Mouse (Mus musculus): ENCODE measurements around the gene Nsmce4a. TPM values are rescaled to one million over a fixed set of nuclear protein-coding genes. Genes with fewer than 3 reads are reported as not detected.

Nsmce4a gene
- polyA plus RNA-seq, 1 experiment = 72.1 TPM

- 56% methylated on average over 3 of the region's 3 CpGs for WGBS
- DNase-seq = no peak
- Histone ChIP-seq H3K4me1 (replicated peaks; ENCODE audit: control insufficient read depth, insufficient read depth, low read length) (peaks cover 3% of the 10 kb centered on the region; the same call in 1 of the 2 replicates), H3K27me3 (ENCODE audit: control insufficient read depth, insufficient read depth, low read length) (no peaks in the 10 kb centered on the region), H3K27ac (ENCODE audit: control insufficient read depth, insufficient read depth, low read length) (no peak overlapping the region; the same call in 1 of the 2 replicates), H3K4me3 (ENCODE audit: control insufficient read depth, insufficient read depth, low read length) (no peak overlapping the region), H3K36me3 (ENCODE audit: control insufficient read depth, insufficient read depth, low read length) (peaks cover 18% of the 10 kb centered on the region)
- TF ChIP-seq CTCF (IDR thresholded peaks at IDR 0.05; ENCODE audit: borderline replicate concordance, control insufficient read depth, extremely low read depth, insufficient read depth, low read length, poor library complexity) (no peak), POLR2A (IDR thresholded peaks at IDR 0.05; ENCODE audit: control insufficient read depth, extremely low read depth, insufficient read depth, low read length, poor library complexity) (no peak)
Measured at GRCm38 (mm10) chr7:130545893-130546292, 27.0 kb downstream of the Nsmce4a start.

GRCm38 (mm10) chr7:130545401-130545800, 27.5 kb downstream of the Nsmce4a start:
- Histone ChIP-seq H3K36me3 (ENCODE audit: control insufficient read depth, insufficient read depth, low read length) (peaks cover 22% of the 10 kb centered on the region), H3K27ac (ENCODE audit: control insufficient read depth, insufficient read depth, low read length) (no peak overlapping the region), H3K4me3 (ENCODE audit: control insufficient read depth, insufficient read depth, low read length) (no peak overlapping the region), H3K4me1 (replicated peaks; ENCODE audit: control insufficient read depth, insufficient read depth, low read length) (peaks cover 3% of the 10 kb centered on the region; the same call in 1 of the 2 replicates), H3K27me3 (ENCODE audit: control insufficient read depth, insufficient read depth, low read length) (no peaks in the 10 kb centered on the region)
- 92% methylated on average over 5 of the region's 5 CpGs for WGBS
- no peak for DNase-seq
- TF ChIP-seq POLR2A (IDR thresholded peaks at IDR 0.05; ENCODE audit: control insufficient read depth, extremely low read depth, insufficient read depth, low read length, poor library complexity) (no peak), CTCF (IDR thresholded peaks at IDR 0.05; ENCODE audit: borderline replicate concordance, control insufficient read depth, extremely low read depth, insufficient read depth, low read length, poor library complexity) (no peak)

GRCm38 (mm10) chr7:130543181-130543580, 29.7 kb downstream of the Nsmce4a start:
- Histone ChIP-seq H3K36me3 (ENCODE audit: control insufficient read depth, insufficient read depth, low read length) (peaks cover 44% of the 10 kb centered on the region), H3K4me3 (ENCODE audit: control insufficient read depth, insufficient read depth, low read length) (no peak overlapping the region), H3K27ac (ENCODE audit: control insufficient read depth, insufficient read depth, low read length) (no peak overlapping the region), H3K27me3 (ENCODE audit: control insufficient read depth, insufficient read depth, low read length) (no peaks in the 10 kb centered on the region), H3K4me1 (replicated peaks; ENCODE audit: control insufficient read depth, insufficient read depth, low read length) (peaks cover 3% of the 10 kb centered on the region; the same call in 1 of the 2 replicates)
- DNase-seq = no peak
- no peak for TF ChIP-seq POLR2A (IDR thresholded peaks at IDR 0.05; ENCODE audit: control insufficient read depth, extremely low read depth, insufficient read depth, low read length, poor library complexity)
- TF ChIP-seq CTCF (IDR thresholded peaks at IDR 0.05; ENCODE audit: borderline replicate concordance, control insufficient read depth, extremely low read depth, insufficient read depth, low read length, poor library complexity) = no peak
- WGBS = 97% methylated on average over 4 of the region's 4 CpGs

- H3K4me1 ChIP-seq (replicated peaks; ENCODE audit: control insufficient read depth, insufficient read depth, low read length) = no peaks in the 10 kb centered on the region
- H3K27me3 ChIP-seq (ENCODE audit: control insufficient read depth, insufficient read depth, low read length) = no peaks in the 10 kb centered on the region
- no peak overlapping the region for H3K4me3 ChIP-seq (ENCODE audit: control insufficient read depth, insufficient read depth, low read length)
- WGBS = 96% methylated on average over 7 of the region's 7 CpGs
- no peak overlapping the region for H3K27ac ChIP-seq (ENCODE audit: control insufficient read depth, insufficient read depth, low read length)
- peaks cover 56% of the 10 kb centered on the region for H3K36me3 ChIP-seq (ENCODE audit: control insufficient read depth, insufficient read depth, low read length)
- DNase-seq = no peak
- TF ChIP-seq CTCF (IDR thresholded peaks at IDR 0.05; ENCODE audit: borderline replicate concordance, control insufficient read depth, extremely low read depth, insufficient read depth, low read length, poor library complexity) (no peak), POLR2A (IDR thresholded peaks at IDR 0.05; ENCODE audit: control insufficient read depth, extremely low read depth, insufficient read depth, low read length, poor library complexity) (no peak)
Measured at GRCm38 (mm10) chr7:130540176-130540575, 32.7 kb downstream of the Nsmce4a start.

GRCm38 (mm10) chr7:130537068-130537467, 35.9 kb downstream of the Nsmce4a start:
- no peak for DNase-seq
- no peaks in the 10 kb centered on the region for H3K4me1 ChIP-seq (replicated peaks; ENCODE audit: control insufficient read depth, insufficient read depth, low read length)
- no peak overlapping the region for H3K4me3 ChIP-seq (ENCODE audit: control insufficient read depth, insufficient read depth, low read length)
- peaks cover 62% of the 10 kb centered on the region for H3K36me3 ChIP-seq (ENCODE audit: control insufficient read depth, insufficient read depth, low read length)
- 94% methylated on average over 4 of the region's 4 CpGs for WGBS
- TF ChIP-seq POLR2A (IDR thresholded peaks at IDR 0.05; ENCODE audit: control insufficient read depth, extremely low read depth, insufficient read depth, low read length, poor library complexity) = no peak
- no peak for TF ChIP-seq CTCF (IDR thresholded peaks at IDR 0.05; ENCODE audit: borderline replicate concordance, control insufficient read depth, extremely low read depth, insufficient read depth, low read length, poor library complexity)
- H3K27ac ChIP-seq (ENCODE audit: control insufficient read depth, insufficient read depth, low read length) = no peak overlapping the region
- no peaks in the 10 kb centered on the region for H3K27me3 ChIP-seq (ENCODE audit: control insufficient read depth, insufficient read depth, low read length)

- WGBS = 83% methylated on average over 4 of the region's 4 CpGs
- DNase-seq = no peak
- Histone ChIP-seq H3K36me3 (ENCODE audit: control insufficient read depth, insufficient read depth, low read length) (peaks cover 51% of the 10 kb centered on the region), H3K4me1 (replicated peaks; ENCODE audit: control insufficient read depth, insufficient read depth, low read length) (no peaks in the 10 kb centered on the region), H3K27me3 (ENCODE audit: control insufficient read depth, insufficient read depth, low read length) (no peaks in the 10 kb centered on the region), H3K27ac (ENCODE audit: control insufficient read depth, insufficient read depth, low read length) (no peak overlapping the region), H3K4me3 (ENCODE audit: control insufficient read depth, insufficient read depth, low read length) (no peak overlapping the region)
- TF ChIP-seq POLR2A (IDR thresholded peaks at IDR 0.05; ENCODE audit: control insufficient read depth, extremely low read depth, insufficient read depth, low read length, poor library complexity) (no peak), CTCF (IDR thresholded peaks at IDR 0.05; ENCODE audit: borderline replicate concordance, control insufficient read depth, extremely low read depth, insufficient read depth, low read length, poor library complexity) (no peak)
Measured at GRCm38 (mm10) chr7:130535174-130535573, 37.7 kb downstream of the Nsmce4a start.
